9 mouse cellular contexts compared by ENCODE assay signal in the genomic region with DNA sequence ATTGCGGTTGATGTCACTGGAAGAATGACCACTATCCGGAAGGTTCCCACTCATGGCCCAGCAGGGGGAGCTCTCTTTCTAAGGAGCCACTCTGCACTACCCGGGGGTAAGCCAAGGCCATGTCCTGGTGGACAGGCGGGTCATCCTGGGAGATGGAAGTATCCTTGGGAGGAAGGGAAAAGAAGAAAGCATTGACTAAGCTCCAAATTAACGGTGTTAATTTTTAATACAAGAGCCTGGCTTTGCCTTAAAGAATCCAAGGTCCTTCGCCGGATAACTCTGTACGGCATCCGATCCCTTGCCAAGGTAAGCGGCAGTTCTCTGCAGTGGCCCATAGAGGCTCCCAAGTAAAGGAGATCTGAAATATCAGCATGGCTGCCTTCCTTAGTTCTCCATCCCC. TPM values are rescaled to one million over a fixed set of nuclear protein-coding genes. Genes with fewer than 3 reads are reported as not detected.
DNase-seq lines count a peak whose midpoint lies in the region; ATAC-seq and TF ChIP-seq lines count a peak whose summit lies in the region.
"Had no signal": no experiment of that assay in that cellular context is flagged by ENCODE, and none has a peak within 500 bp of the region (broad histone marks: within the 10 kb centered on the region; RNA-seq: fewer than 3 reads in every experiment).

No protein-coding gene starts in this region.

- no peaks in the 10 kb centered on the region for H3K79me2 ChIP-seq in C2C12 (ENCODE audit: control insufficient read depth, insufficient read depth)

- H3K4me2 ChIP-seq in heart, embryonic 11.5 days: peak overlapping the region; percentile 42
- H3K4me2 ChIP-seq in liver, embryonic 13.5 days: no peak overlapping the region
- peak overlapping the region; percentile 43 for H3K4me2 ChIP-seq in neural tube, embryonic 15.5 days

- peak; percentile 10 for TF ChIP-seq CTCF in C2C12 (IDR thresholded peaks at IDR 0.05; ENCODE audit: control insufficient read depth, insufficient read depth, insufficient read length)
- peak; percentile 34; the same call in 1 of the 2 replicates for TF ChIP-seq CTCF in bone marrow macrophage, adult 2 months (IDR thresholded peaks at IDR 0.05; ENCODE audit: low read depth, low read length)
- 0 out of 2 replicates have a peak, but pooled peaks have one; percentile 16 for TF ChIP-seq CTCF in embryonic fibroblast, embryonic 13.5 days (IDR thresholded peaks at IDR 0.05; ENCODE audit: borderline replicate concordance, insufficient read depth, low read length)

- no peak overlapping the region for H3K27ac ChIP-seq in bone marrow macrophage, adult 2 months (ENCODE audit: insufficient read depth, low read depth, low read length)
- H3K27ac ChIP-seq in embryonic fibroblast, embryonic 13.5 days (ENCODE audit: insufficient read depth, low read length): no peak overlapping the region
- no peak overlapping the region for H3K27ac ChIP-seq in heart, embryonic 11.5 days (ENCODE audit: low read depth, low read length)
- H3K27ac ChIP-seq in liver, embryonic 13.5 days: no peak overlapping the region
- H3K27ac ChIP-seq in neural tube, embryonic 15.5 days (replicated peaks): no peak overlapping the region

- H3K79me3 ChIP-seq in C2C12 (ENCODE audit: low read depth): no peaks in the 10 kb centered on the region

- H3K27me3 ChIP-seq in C2C12 (ENCODE audit: control insufficient read depth, insufficient read depth, insufficient read length): no peaks in the 10 kb centered on the region
- H3K27me3 ChIP-seq in heart, embryonic 11.5 days (ENCODE audit: control insufficient read depth, insufficient read depth, low read length): no peaks in the 10 kb centered on the region
- H3K27me3 ChIP-seq in liver, embryonic 13.5 days: no peaks in the 10 kb centered on the region
- no peaks in the 10 kb centered on the region for H3K27me3 ChIP-seq in neural tube, embryonic 15.5 days (replicated peaks)

- H3K4me1 ChIP-seq in bone marrow macrophage, adult 2 months (ENCODE audit: control insufficient read depth, insufficient read depth, low read length): no peaks in the 10 kb centered on the region
- no peaks in the 10 kb centered on the region for H3K4me1 ChIP-seq in embryonic fibroblast, embryonic 13.5 days (ENCODE audit: control insufficient read depth, insufficient read depth, low read length)
- no peaks in the 10 kb centered on the region for H3K4me1 ChIP-seq in heart, embryonic 11.5 days (ENCODE audit: control insufficient read depth, insufficient read depth, low read length)
- H3K4me1 ChIP-seq in liver, embryonic 13.5 days (replicated peaks): no peaks in the 10 kb centered on the region
- H3K4me1 ChIP-seq in neural tube, embryonic 15.5 days: no peaks in the 10 kb centered on the region

- no peak overlapping the region for H3K4me3 ChIP-seq in C2C12 (ENCODE audit: insufficient read depth, poor library complexity, severe bottlenecking)
- H3K4me3 ChIP-seq in bone marrow macrophage, adult 2 months (ENCODE audit: insufficient read depth, low read length): no peak overlapping the region
- no peak overlapping the region for H3K4me3 ChIP-seq in embryonic fibroblast, embryonic 13.5 days (ENCODE audit: insufficient read depth, low read length)
- peak overlapping the region; percentile 16; the same call in 1 of the 2 replicates for H3K4me3 ChIP-seq in heart, embryonic 11.5 days (ENCODE audit: low read depth, low read length)
- H3K4me3 ChIP-seq in liver, embryonic 13.5 days (replicated peaks): no peak overlapping the region
- peak overlapping the region; percentile 27 for H3K4me3 ChIP-seq in neural tube, embryonic 15.5 days (replicated peaks)
- H3K4me3 ChIP-seq: erythroblast, embryonic 14.5 days had no signal

- H3ac ChIP-seq in C2C12 (ENCODE audit: control insufficient read depth, insufficient read length, low read depth): no peak overlapping the region

- no peak for ATAC-seq in heart, embryonic 11.5 days (replicated peaks; ENCODE audit: insufficient number of reproducible peaks, low FRiP score, low TSS enrichment)
- no peak for ATAC-seq in liver, embryonic 13.5 days (ENCODE audit: low read depth)
- peak; percentile 76; the same call in 1 of the 2 replicates for ATAC-seq in neural tube, embryonic 15.5 days (ENCODE audit: low FRiP score)

- no peak overlapping the region for H3K9ac ChIP-seq in heart, embryonic 11.5 days (ENCODE audit: low read depth, low read length)
- no peak overlapping the region for H3K9ac ChIP-seq in liver, embryonic 13.5 days
- H3K9ac ChIP-seq in neural tube, embryonic 15.5 days (replicated peaks): no peak overlapping the region

- no peaks in the 10 kb centered on the region for H3K36me3 ChIP-seq in C2C12 (ENCODE audit: control insufficient read depth, insufficient read depth)
- H3K36me3 ChIP-seq in heart, embryonic 11.5 days (ENCODE audit: control insufficient read depth, insufficient read depth, low read length): no peaks in the 10 kb centered on the region
- no peaks in the 10 kb centered on the region for H3K36me3 ChIP-seq in liver, embryonic 13.5 days
- no peaks in the 10 kb centered on the region for H3K36me3 ChIP-seq in neural tube, embryonic 15.5 days

- no peak for TF ChIP-seq POLR2A in bone marrow macrophage, adult 2 months (IDR thresholded peaks at IDR 0.05; ENCODE audit: borderline replicate concordance, low read depth, low read length)
- TF ChIP-seq POLR2A in embryonic fibroblast, embryonic 13.5 days (IDR thresholded peaks at IDR 0.05; ENCODE audit: low read depth, low read length): no peak

- H3K9me3 ChIP-seq in heart, embryonic 11.5 days (replicated peaks; ENCODE audit: control insufficient read depth, low read length): 0 out of 2 replicates have a peak, but pooled peaks cover 2% of the 10 kb centered on the region
- no peaks in the 10 kb centered on the region for H3K9me3 ChIP-seq in liver, embryonic 13.5 days (replicated peaks)
- no peaks in the 10 kb centered on the region for H3K9me3 ChIP-seq in neural tube, embryonic 15.5 days (replicated peaks)

- peak; percentile 90 for DNase-seq in kidney, postnatal 10 days
- peak; percentile 20 for DNase-seq in liver, embryonic 13.5 days
- DNase-seq in thymus, postnatal 25 days: peak; percentile 21

- WGBS in heart, embryonic 11.5 days (ENCODE audit: insufficient replicate concordance): 41% methylated on average over 10 of the region's 10 CpGs
- WGBS in liver, embryonic 13.5 days (ENCODE audit: insufficient replicate concordance): 54% methylated on average over 10 of the region's 10 CpGs
- WGBS in neural tube, embryonic 15.5 days: 36% methylated on average over 10 of the region's 10 CpGs

TF ChIP-seq in C2C12, 6 proteins besides CTCF, POLR2A, EP300 and RAD21:
- no peak for TF ChIP-seq MAX (IDR thresholded peaks at IDR 0.05)
- TF ChIP-seq CEBPB (IDR thresholded peaks at IDR 0.05; ENCODE audit: low read depth): no peak
- no peak for TF ChIP-seq MYOG (IDR thresholded peaks at IDR 0.05; ENCODE audit: control insufficient read depth, extremely low read depth, insufficient read length)
- no peak for TF ChIP-seq USF1 (IDR thresholded peaks at IDR 0.05; ENCODE audit: low read depth)
- no peak for TF ChIP-seq FOSL1 (IDR thresholded peaks at IDR 0.05; ENCODE audit: insufficient read depth, low read length, poor library complexity, severe bottlenecking)
- TF ChIP-seq MYOD1 (IDR thresholded peaks at IDR 0.05; ENCODE audit: control insufficient read depth, insufficient read length, low read depth): no peak
TF ChIP-seq in C2C12: peak in this region for 0.

RNA-seq across cellular contexts. Expression of gene Tial1, which starts 12.8 kb away (rescaled TPM):
- polyA plus RNA-seq in C2C12 (2012; fragmentation: generic; extraction: Trizol): 46.4 TPM
- 138 and 176 TPM in 2 replicates for polyA plus RNA-seq in bone marrow macrophage, adult 2 months (2012; ENCODE audit: insufficient read depth, insufficient read length, missing spikeins)
- polyA plus RNA-seq in embryonic fibroblast, embryonic 13.5 days (2011; ENCODE audit: insufficient read length, low read depth, missing spikeins): 111 and 123 TPM in 2 replicates
- polyA plus RNA-seq in heart, embryonic 11.5 days (2014; fragmentation: Nextera tagmentation; extraction: Ambion mirVana): 26.0 and 26.6 TPM in 2 replicates
- 11.3 and 16.7 TPM in 2 replicates for polyA plus RNA-seq in liver, embryonic 13.5 days (2015; fragmentation: Nextera tagmentation; extraction: Ambion mirVana)
- polyA plus RNA-seq in neural tube, embryonic 15.5 days (2015; fragmentation: Nextera tagmentation; extraction: Ambion mirVana): 26.3 and 26.9 TPM in 2 replicates

RNA-seq across cellular contexts. Expression of gene Bag3, which starts 49.1 kb away (rescaled TPM):
- polyA plus RNA-seq in C2C12 (2012; fragmentation: generic; extraction: Trizol): 78.2 TPM
- 23.5 and 25.4 TPM in 2 replicates for polyA plus RNA-seq in bone marrow macrophage, adult 2 months (2012; ENCODE audit: insufficient read depth, insufficient read length, missing spikeins)
- 63.4 and 70.8 TPM in 2 replicates for polyA plus RNA-seq in embryonic fibroblast, embryonic 13.5 days (2011; ENCODE audit: insufficient read length, low read depth, missing spikeins)
- polyA plus RNA-seq in heart, embryonic 11.5 days (2014; fragmentation: Nextera tagmentation; extraction: Ambion mirVana): 20.6 and 21.1 TPM in 2 replicates
- 3.3 and 3.9 TPM in 2 replicates for polyA plus RNA-seq in liver, embryonic 13.5 days (2015; fragmentation: Nextera tagmentation; extraction: Ambion mirVana)
- 2.6 and 4.5 TPM in 2 replicates for polyA plus RNA-seq in neural tube, embryonic 15.5 days (2015; fragmentation: Nextera tagmentation; extraction: Ambion mirVana)

RNA-seq across cellular contexts. Expression of gene Rgs10, which starts 55.8 kb away (rescaled TPM):
- polyA plus RNA-seq in C2C12 (2012; fragmentation: generic; extraction: Trizol): 12.9 TPM
- 731 and 826 TPM in 2 replicates for polyA plus RNA-seq in bone marrow macrophage, adult 2 months (2012; ENCODE audit: insufficient read depth, insufficient read length, missing spikeins)
- polyA plus RNA-seq in embryonic fibroblast, embryonic 13.5 days (2011; ENCODE audit: insufficient read length, low read depth, missing spikeins): 15.8 and 26.6 TPM in 2 replicates
- polyA plus RNA-seq in heart, embryonic 11.5 days (2014; fragmentation: Nextera tagmentation; extraction: Ambion mirVana): 20.3 and 21.0 TPM in 2 replicates
- 48.5 and 54.6 TPM in 2 replicates for polyA plus RNA-seq in liver, embryonic 13.5 days (2015; fragmentation: Nextera tagmentation; extraction: Ambion mirVana)
- polyA plus RNA-seq in neural tube, embryonic 15.5 days (2015; fragmentation: Nextera tagmentation; extraction: Ambion mirVana): 52.9 and 60.1 TPM in 2 replicates

Comparison
In these comparisons a context has a peak if more than half of its experiments do, and no peak if none do; other contexts are left out.
1. H3K4me3 ChIP-seq: peak in heart, embryonic 11.5 days (single experiment) and neural tube, embryonic 15.5 days (single experiment); none in C2C12 (single experiment), bone marrow macrophage, adult 2 months (single experiment), embryonic fibroblast, embryonic 13.5 days (single experiment) and liver, embryonic 13.5 days (single experiment).
2. DNase-seq: peak in every context shown above with its lines; median percentile 90 in kidney, postnatal 10 days; 21 in thymus, postnatal 25 days; 20 in liver, embryonic 13.5 days.
3. RNA of gene Rgs10, which starts 55.8 kb away (polyA plus RNA-seq): 731 to 826 TPM in bone marrow macrophage, adult 2 months; 52.9 to 60.1 TPM in neural tube, embryonic 15.5 days, 48.5 to 54.6 TPM in liver, embryonic 13.5 days, 15.8 to 26.6 TPM in embryonic fibroblast, embryonic 13.5 days, 20.3 to 21.0 TPM in heart, embryonic 11.5 days and 12.9 TPM in C2C12 (single experiment); every median in the first group is over 10 times any median in the second.
4. Peak in every context shown above with its lines, with median percentiles within 50 percentile points of each other: CTCF ChIP-seq.